Mouse (Mus musculus) embryonic facial prominence, embryonic 11.5 days (tissue): ENCODE data around the gene Sh3gl3. TPM values are rescaled to one million over a fixed set of nuclear protein-coding genes. Genes with fewer than 3 reads are reported as not detected.

Experiments used
- ATAC-seq: fragments of 200-750 bp; cut with Nextera tagmentation; replicated peaks from 2 replicates; pipeline ENCODE4 v1.8.0; 2017; ENCODE audit warnings: low read depth; ENCODE audit not compliant: insufficient number of reproducible peaks, low FRiP score, low TSS enrichment
- DNase-seq: peaks from one replicate; pipeline ENCODE4 v3.0.0-alpha.2; 2015; ENCODE audit warnings: low spot score
- H3K27ac ChIP-seq: fragments of 300-500 bp; sonication (generic); replicated peaks from 2 replicates; pipeline ENCODE4 v1.5.1; 2014; ENCODE audit warnings: mild to moderate bottlenecking, low read depth, low read length, control low read depth
- H3K27me3 ChIP-seq: fragments of 300-500 bp; sonication (generic); 2 replicates; pipeline ENCODE4 v1.6.1; 2014; ENCODE audit warnings: mild to moderate bottlenecking, low read length, moderate library complexity, mixed read lengths; ENCODE audit not compliant: control insufficient read depth, insufficient read depth
- H3K36me3 ChIP-seq: fragments of 300-500 bp; sonication (generic); replicated peaks from 2 replicates; pipeline ENCODE4 v1.6.1; 2014; ENCODE audit warnings: low read depth, mild to moderate bottlenecking, low read length, moderate library complexity, mixed read lengths; ENCODE audit not compliant: control insufficient read depth, insufficient read depth
- H3K4me1 ChIP-seq: fragments of 300-500 bp; sonication (generic); 2 replicates; pipeline ENCODE4 v1.6.1; 2014; ENCODE audit warnings: low read length, mixed read lengths; ENCODE audit not compliant: control insufficient read depth, insufficient read depth
- H3K4me2 ChIP-seq: fragments of 300-500 bp; sonication (generic); 2 replicates; pipeline ENCODE4 v1.6.1; 2014; ENCODE audit warnings: low read depth, mild to moderate bottlenecking, control low read depth, low read length, moderate library complexity
- H3K4me3 ChIP-seq: fragments of 300-500 bp; sonication (generic); 2 replicates; pipeline ENCODE4 v1.5.1; 2014; ENCODE audit warnings: low read depth, low read length, control low read depth
- H3K9ac ChIP-seq: fragments of 300-500 bp; sonication (generic); replicated peaks from 2 replicates; pipeline ENCODE4 v1.6.1; 2014; ENCODE audit warnings: mild to moderate bottlenecking, control low read depth, low read length
- H3K9me3 ChIP-seq: fragments of 300-500 bp; sonication (generic); replicated peaks from 2 replicates; pipeline ENCODE4 v1.6.1; 2016; ENCODE audit warnings: mild to moderate bottlenecking, low read length, inconsistent platforms, mixed read lengths; ENCODE audit not compliant: control insufficient read depth
- WGBS: fragments of 180-500 bp; shearing (Covaris S2); extraction: QIAGEN DNeasy Blood & Tissue Kit; methylation state at CpG from one replicate; pipeline ENCODE4 v1.1.7; 2014; 5-methylcytosine and 5-hydroxymethylcytosine counted together
- polyA plus RNA-seq: library from polyadenylated mRNA; unstranded; fragments of >200 nt; fragmentation: Nextera tagmentation; extraction: Ambion mirVana; gene quantifications from 2 replicates; pipeline ENCODE4 v1.2.1, GENCODE M21; 2014

Gene Sh3gl3
- polyA plus RNA-seq, 1 experiment from 2014 or later, result 42.6 TPM

DNA sequence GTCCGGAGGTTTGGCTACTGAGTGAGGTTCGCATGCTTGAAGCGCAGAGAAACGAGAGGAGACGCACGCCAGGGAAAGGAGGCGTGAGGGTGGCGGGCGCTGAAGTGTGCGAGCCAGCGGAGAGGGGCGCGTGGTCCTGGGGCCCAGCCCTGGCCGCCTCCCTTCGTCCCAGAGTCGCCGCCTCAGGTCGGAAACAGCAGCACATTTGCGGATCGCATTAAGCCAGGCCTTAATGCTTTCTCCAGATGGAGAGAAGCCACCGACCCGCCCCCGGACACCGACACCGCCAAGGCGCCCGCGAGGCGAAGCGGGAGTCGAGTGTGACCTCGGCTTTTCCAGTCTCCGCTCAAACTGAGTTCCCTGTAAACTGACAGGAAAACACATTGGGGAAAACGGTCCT lies 162.5 kb downstream of the Sh3gl3 start:
- Histone ChIP-seq H3K36me3 (no peaks in the 10 kb centered on the region), H3K4me1 (peaks cover 3% of the 10 kb centered on the region; the same call in 1 of the 2 replicates), H3K9me3 (no peaks in the 10 kb centered on the region), H3K4me2 (peak overlapping the region; percentile 93), H3K27me3 (peaks cover 33% of the 10 kb centered on the region), H3K27ac (no peak overlapping the region), H3K9ac (peak overlapping the region; percentile 48), H3K4me3 (peak overlapping the region; percentile 46)
- DNase-seq, result peak; percentile 48
- under 1% methylated on average over 34 of the region's 34 CpGs for WGBS
- ATAC-seq, result peak; percentile 58; the same call in 1 of the 2 replicates

DNA sequence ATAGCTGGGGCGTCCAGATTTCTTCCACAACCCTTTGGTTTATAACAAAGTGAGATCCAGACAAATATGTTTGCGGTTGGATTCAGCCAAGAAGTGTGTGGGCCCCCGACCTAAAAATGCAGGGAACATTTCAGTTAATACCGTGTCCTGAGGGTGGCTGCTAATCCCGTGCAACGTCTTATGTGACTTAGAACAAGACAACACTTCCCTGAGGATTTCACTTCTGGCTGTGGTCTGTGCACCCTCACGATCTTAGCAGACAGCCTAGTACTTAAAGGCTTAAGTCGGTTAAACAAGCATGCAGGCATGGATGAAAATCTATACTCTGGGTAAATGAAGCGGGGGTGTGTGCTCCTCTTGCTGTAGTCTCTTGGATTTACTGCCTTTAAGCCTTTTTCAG lies 164.5 kb downstream of the Sh3gl3 start:
- H3K36me3 ChIP-seq, result no peaks in the 10 kb centered on the region
- no peak overlapping the region for H3K27ac ChIP-seq
- H3K4me2 ChIP-seq, result no peak overlapping the region
- ATAC-seq (no peak), DNase-seq (peak; percentile 26)
- H3K27me3 ChIP-seq, result peaks cover 33% of the 10 kb centered on the region
- WGBS, result 73% methylated on average over 9 of the region's 9 CpGs
- H3K9me3 ChIP-seq, result no peaks in the 10 kb centered on the region
- no peak overlapping the region for H3K4me3 ChIP-seq
- H3K9ac ChIP-seq, result no peak overlapping the region
- H3K4me1 ChIP-seq, result peaks cover 3% of the 10 kb centered on the region; the same call in 1 of the 2 replicates

DNA sequence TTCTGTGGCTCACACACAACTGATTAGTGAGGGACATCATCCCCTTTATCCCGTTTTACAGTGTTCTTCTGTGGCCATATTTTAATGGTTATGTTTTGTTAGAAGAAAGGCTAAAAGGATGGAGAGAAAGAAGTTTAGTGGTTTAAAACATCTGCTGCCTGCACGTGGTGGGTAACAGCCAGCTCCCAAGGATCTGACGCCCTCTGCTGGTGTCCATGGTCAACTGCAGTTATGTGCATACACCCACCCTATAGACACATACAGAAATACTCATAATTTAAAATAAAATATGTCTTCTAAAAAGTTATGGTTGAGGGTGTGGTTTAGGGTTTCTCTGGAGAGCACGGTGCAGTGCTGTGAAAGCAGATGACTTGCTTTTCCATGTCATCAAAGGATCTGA lies 164.9 kb downstream of the Sh3gl3 start:
- ATAC-seq (no peak), DNase-seq (no peak)
- Histone ChIP-seq H3K9ac (no peak overlapping the region), H3K9me3 (no peaks in the 10 kb centered on the region), H3K4me3 (no peak overlapping the region), H3K27me3 (peaks cover 33% of the 10 kb centered on the region), H3K36me3 (no peaks in the 10 kb centered on the region), H3K27ac (no peak overlapping the region), H3K4me2 (no peak overlapping the region), H3K4me1 (peaks cover 3% of the 10 kb centered on the region; the same call in 1 of the 2 replicates)
- 77% methylated on average over 4 of the region's 4 CpGs for WGBS

DNA sequence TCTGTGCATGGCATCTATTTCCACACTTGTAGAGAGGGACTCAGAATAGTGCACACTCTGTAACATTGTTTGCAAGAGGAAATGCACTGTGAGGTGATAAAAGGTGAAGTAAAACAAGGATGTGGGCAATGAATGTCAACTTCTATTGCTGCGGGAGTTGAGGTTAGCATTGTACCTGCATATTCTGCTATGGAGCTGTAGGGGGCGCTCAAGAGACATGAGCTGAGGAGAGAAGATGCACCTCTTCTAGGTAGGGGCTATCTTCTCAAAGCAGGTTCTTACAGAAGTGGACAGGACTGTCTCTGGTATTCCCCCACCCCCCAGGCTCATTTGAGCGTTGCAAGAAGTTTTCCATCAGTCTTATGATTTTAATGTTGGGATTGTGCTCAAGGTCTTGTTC lies 165.6 kb downstream of the Sh3gl3 start:
- WGBS, result 57% methylated on average over 3 of the region's 3 CpGs
- Histone ChIP-seq H3K27me3 (peaks cover 29% of the 10 kb centered on the region), H3K4me1 (peaks cover 3% of the 10 kb centered on the region; the same call in 1 of the 2 replicates)

DNA sequence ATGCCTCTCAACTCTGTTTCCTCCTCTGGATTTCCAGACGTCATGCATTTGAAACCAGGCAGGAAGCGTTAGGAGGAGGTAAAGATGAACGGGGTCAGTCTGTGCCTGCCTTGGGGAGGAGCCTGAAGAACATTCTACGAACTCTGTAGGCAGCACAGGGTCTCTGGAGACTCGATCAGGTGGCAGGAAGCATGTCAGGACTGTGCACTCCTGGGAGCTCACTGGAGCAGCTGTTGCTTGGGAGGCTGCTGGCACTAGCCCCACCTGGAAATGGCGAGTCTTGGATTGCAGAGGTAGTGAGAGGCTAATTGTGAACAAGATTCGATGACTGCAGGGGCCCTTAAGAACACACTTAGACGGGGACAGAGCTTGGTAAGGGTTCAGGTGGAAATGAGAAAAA lies 167.8 kb downstream of the Sh3gl3 start:
- H3K4me3 ChIP-seq, result no peak overlapping the region
- ATAC-seq, result no peak

More for the DNA sequence above, 165.6 kb downstream of the Sh3gl3 start:
- DNase-seq (no peak), ATAC-seq (no peak)
- no peak overlapping the region for H3K4me3 ChIP-seq
- no peak overlapping the region for H3K9ac ChIP-seq
- H3K27ac ChIP-seq, result no peak overlapping the region
- no peak overlapping the region for H3K4me2 ChIP-seq
- no peaks in the 10 kb centered on the region for H3K9me3 ChIP-seq
- no peaks in the 10 kb centered on the region for H3K36me3 ChIP-seq

DNA sequence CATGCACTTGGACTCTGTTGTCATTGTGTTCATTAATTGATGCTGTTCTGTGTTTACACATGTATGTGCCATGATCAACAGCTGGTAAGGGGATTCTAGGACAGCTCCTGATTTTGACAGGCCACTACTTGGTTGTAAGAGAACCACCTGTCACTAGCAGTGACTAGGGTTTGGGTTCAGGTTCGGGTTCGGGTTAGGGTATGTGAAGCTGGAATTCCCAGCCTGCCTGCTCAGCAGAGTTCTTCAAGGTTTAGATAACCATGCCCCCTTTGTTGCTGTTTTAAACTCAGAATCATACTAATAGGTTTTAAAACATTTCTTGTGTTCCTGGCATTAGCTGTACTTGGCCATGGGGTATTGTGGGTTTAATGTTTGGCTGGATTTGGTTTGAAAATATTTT lies 173.1 kb downstream of the Sh3gl3 start:
- WGBS, result 78% methylated on average over 2 of the region's 2 CpGs
- DNase-seq (no peak), ATAC-seq (no peak)
- no peaks in the 10 kb centered on the region for H3K9me3 ChIP-seq
- H3K4me1 ChIP-seq, result no peaks in the 10 kb centered on the region
- H3K9ac ChIP-seq, result no peak overlapping the region
- no peak overlapping the region for H3K4me3 ChIP-seq
- H3K36me3 ChIP-seq, result no peaks in the 10 kb centered on the region
- H3K4me2 ChIP-seq, result no peak overlapping the region
- H3K27ac ChIP-seq, result no peak overlapping the region
- no peaks in the 10 kb centered on the region for H3K27me3 ChIP-seq

More for the DNA sequence above, 167.8 kb downstream of the Sh3gl3 start:
- no peak overlapping the region for H3K27ac ChIP-seq
- peaks cover 9% of the 10 kb centered on the region for H3K27me3 ChIP-seq
- H3K36me3 ChIP-seq, result no peaks in the 10 kb centered on the region
- H3K9me3 ChIP-seq, result no peaks in the 10 kb centered on the region
- 33% methylated on average over 8 of the region's 8 CpGs for WGBS
- no peaks in the 10 kb centered on the region for H3K4me1 ChIP-seq
- no peak for DNase-seq
- H3K4me2 ChIP-seq, result no peak overlapping the region
- H3K9ac ChIP-seq, result no peak overlapping the region

DNA sequence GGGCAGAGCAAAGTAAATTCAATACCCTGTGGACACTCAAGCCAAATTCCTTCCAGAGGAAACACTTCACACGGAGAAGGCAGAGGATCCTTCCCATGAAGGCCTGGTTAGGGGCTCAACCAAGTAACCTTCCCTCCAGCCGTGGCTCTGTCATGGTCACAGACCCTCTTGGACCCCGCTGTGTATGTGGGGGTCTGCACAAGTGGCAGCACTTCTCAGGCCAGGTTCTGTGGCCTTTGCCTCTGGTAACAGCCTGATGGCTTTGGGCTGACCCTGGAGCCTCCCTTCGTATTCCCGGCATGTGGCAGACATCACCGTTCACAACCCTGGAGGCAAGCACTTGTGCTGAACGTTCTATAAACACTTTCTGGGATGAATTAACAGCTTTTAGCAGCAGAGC lies 176.2 kb downstream of the Sh3gl3 start:
- Histone ChIP-seq H3K9ac (no peak overlapping the region), H3K9me3 (no peaks in the 10 kb centered on the region), H3K4me2 (no peak overlapping the region), H3K4me1 (no peaks in the 10 kb centered on the region), H3K4me3 (no peak overlapping the region), H3K27me3 (no peaks in the 10 kb centered on the region), H3K27ac (no peak overlapping the region), H3K36me3 (no peaks in the 10 kb centered on the region)
- DNase-seq (no peak), ATAC-seq (no peak)
- WGBS, result 61% methylated on average over 7 of the region's 7 CpGs

DNA sequence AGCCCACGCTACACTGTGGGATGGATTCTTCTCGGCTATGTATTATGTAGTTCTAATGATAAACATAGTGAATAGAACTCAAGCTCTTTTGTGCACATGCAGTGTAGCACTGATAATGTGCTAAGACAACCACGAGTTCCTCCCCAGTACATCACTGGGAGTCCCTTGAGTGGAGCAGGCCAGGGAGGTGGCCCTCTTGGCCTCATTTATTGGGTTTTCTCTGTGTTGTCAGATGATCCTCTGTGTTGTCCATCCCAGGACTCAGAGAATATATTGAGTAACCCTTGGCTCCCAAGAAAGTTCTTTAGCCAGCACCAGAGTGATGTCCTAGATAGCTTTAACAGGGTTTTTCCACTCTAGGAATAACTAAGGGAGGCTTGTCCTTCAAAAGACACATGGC lies 176.8 kb downstream of the Sh3gl3 start:
- 92% methylated on average over 3 of the region's 3 CpGs for WGBS
- H3K4me2 ChIP-seq, result no peak overlapping the region
- H3K9ac ChIP-seq, result no peak overlapping the region
- no peaks in the 10 kb centered on the region for H3K36me3 ChIP-seq
- no peaks in the 10 kb centered on the region for H3K27me3 ChIP-seq
- no peak overlapping the region for H3K27ac ChIP-seq
- ATAC-seq, result no peak
- H3K9me3 ChIP-seq, result no peaks in the 10 kb centered on the region
- H3K4me3 ChIP-seq, result no peak overlapping the region
- H3K4me1 ChIP-seq, result no peaks in the 10 kb centered on the region
- DNase-seq, result no peak
